Mouse (Mus musculus) kidney, adult 2 months (tissue): ENCODE measurements around the gene Ankfy1. TPM values are rescaled to one million over a fixed set of nuclear protein-coding genes. Genes with fewer than 3 reads are reported as not detected.
"Not testable (repeated sequence)": the region's sequence is repeated elsewhere in the genome, so short reads cannot be mapped to it uniquely, and the experiment has no call there.

Experiments
- DNase-seq: peaks from one replicate; pipeline ENCODE4 v3.0.0; 2021
- H3K27ac ChIP-seq: fragments of 200-500 bp; 2 replicates; pipeline ENCODE4 v1.5.1; 2012; ENCODE audit warnings: low read depth, low read length, control low read depth, inconsistent platforms; ENCODE audit not compliant: insufficient read depth
- H3K27me3 ChIP-seq: fragments of 200-500 bp; replicated peaks from 2 replicates; pipeline ENCODE4 v1.6.1; 2012; ENCODE audit warnings: mild to moderate bottlenecking, moderate library complexity, low read length, inconsistent platforms; ENCODE audit not compliant: control insufficient read depth, insufficient read depth
- H3K36me3 ChIP-seq: fragments of 200-500 bp; 2 replicates; pipeline ENCODE4 v1.6.1; 2012; ENCODE audit warnings: mild to moderate bottlenecking, moderate library complexity, low read length, inconsistent platforms; ENCODE audit not compliant: control insufficient read depth, insufficient read depth
- H3K4me1 ChIP-seq: fragments of 200-500 bp; 2 replicates; pipeline ENCODE4 v1.6.1; 2011; ENCODE audit warnings: low read length; ENCODE audit not compliant: control insufficient read depth, insufficient read depth
- H3K4me3 ChIP-seq: fragments of 200-500 bp; 2 replicates; pipeline ENCODE4 v1.5.1; 2011; ENCODE audit warnings: mild to moderate bottlenecking, low read depth, low read length, control low read depth; ENCODE audit not compliant: insufficient read depth
- CTCF ChIP-seq: fragments of 200-500 bp; conservative IDR thresholded peaks from 2 replicates; pipeline ENCODE4 v1.5.1; 2011; ENCODE audit warnings: low read depth, mild to moderate bottlenecking, control low read depth, low read length, moderate library complexity, mixed read lengths; ENCODE audit not compliant: insufficient read depth, insufficient read length
- POLR2A ChIP-seq: fragments of 200-500 bp; IDR thresholded peaks from one replicate; pipeline ENCODE4 v1.6.1; 2011; ENCODE audit warnings: low read depth, low read length, control low read depth
- WGBS: fragments of 180-500 bp; shearing (Covaris S2); methylation state at CpG from one replicate; pipeline ENCODE4 v1.1.7; 2018; 5-methylcytosine and 5-hydroxymethylcytosine counted together
- polyA plus RNA-seq: library from polyadenylated mRNA; depleted of rRNA; stranded (reverse); fragments of >200 nt; gene quantifications from 2 replicates; pipeline ENCODE4 v1.2.3, GENCODE M21; 2012

Gene Ankfy1
- polyA plus RNA-seq, 1 experiment: 25.9 TPM

DNA sequence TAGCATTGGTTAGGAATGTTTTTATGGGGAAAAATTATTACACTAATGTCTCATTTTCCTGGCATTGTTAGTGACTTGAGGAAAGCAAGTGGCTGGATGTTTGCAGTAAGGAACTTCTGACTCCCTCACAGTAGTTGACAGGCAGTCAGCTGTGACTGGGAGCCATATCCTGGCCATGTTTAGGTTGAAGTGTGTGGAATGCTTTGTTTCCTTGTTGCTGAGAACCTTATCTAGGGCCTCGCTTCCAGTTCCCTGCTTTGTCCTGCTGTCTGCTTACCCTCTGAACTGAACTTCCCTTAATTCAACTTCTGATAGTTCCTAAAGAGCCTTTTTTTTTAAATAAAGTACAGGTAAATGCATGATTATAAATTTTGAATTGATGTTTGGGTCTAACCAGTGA is 46.5 kb downstream of the Ankfy1 start:
- DNase-seq: no peak
- TF ChIP-seq CTCF: no peak
- no peak overlapping the region for H3K4me3 ChIP-seq
- no peak overlapping the region for H3K27ac ChIP-seq
- no peaks in the 10 kb centered on the region; the same call in 1 of the 2 replicates for H3K36me3 ChIP-seq
- 55% methylated on average over 1 of the region's 1 CpGs for WGBS
- H3K27me3 ChIP-seq: no peaks in the 10 kb centered on the region
- H3K4me1 ChIP-seq: no peaks in the 10 kb centered on the region

DNA sequence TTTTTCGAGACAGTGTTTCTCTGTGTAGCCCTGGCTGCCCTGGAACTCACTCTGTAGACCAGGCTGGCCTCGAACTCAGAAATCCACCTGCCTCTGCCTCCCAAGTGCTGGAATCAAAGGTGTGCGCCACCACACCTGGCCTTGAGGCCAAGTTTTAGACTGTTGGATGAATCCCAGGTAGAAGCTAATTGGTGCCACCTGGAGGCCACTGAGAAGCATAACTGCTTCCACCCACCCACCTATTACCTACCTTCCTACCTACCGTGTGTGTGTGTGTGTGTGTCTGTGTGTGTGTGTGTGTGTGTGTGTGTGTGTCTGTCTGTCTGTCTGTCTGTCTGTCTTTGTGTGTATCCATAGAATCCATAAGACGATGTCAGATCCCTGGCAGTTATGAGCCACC is 47.7 kb downstream of the Ankfy1 start:
- not testable (repeated sequence) for H3K4me1 ChIP-seq, H3K36me3 ChIP-seq, H3K27ac ChIP-seq, H3K4me3 ChIP-seq, H3K27me3 ChIP-seq
- TF ChIP-seq CTCF: peak; percentile 56
- peak; percentile 14 for DNase-seq
- WGBS: 89% methylated on average over 5 of the region's 5 CpGs

GRCm38 (mm10) chr11:72739048-72739447 is 49.2 kb downstream of the Ankfy1 start:
- Histone ChIP-seq H3K27ac (no peak overlapping the region), H3K36me3 (no peaks in the 10 kb centered on the region; the same call in none of the 2 replicates), H3K4me3 (no peak overlapping the region), H3K4me1 (no peaks in the 10 kb centered on the region), H3K27me3 (no peaks in the 10 kb centered on the region)
- no peak for DNase-seq
- no peak for TF ChIP-seq CTCF
- no peak for TF ChIP-seq POLR2A
- WGBS: 90% methylated on average over 1 of the region's 1 CpGs

DNA sequence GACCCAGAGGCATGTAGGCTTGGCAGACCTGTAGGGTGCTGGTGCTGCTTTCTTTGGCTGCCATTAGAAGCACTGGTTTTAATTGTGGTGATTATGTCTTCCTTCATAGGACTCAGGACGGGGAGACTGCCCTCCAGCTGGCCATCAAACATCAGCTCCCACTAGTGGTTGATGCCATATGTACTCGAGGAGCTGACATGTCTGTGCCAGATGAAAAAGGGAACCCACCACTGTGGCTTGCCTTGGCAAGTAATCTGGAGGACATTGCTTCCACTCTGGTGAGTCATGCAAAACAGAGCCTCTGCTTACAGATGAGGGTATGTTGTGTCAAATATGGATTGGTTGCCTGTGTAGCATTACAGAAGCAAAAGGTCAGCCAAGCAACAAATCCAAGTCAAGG is 62.1 kb downstream of the Ankfy1 start:
- no peaks in the 10 kb centered on the region for H3K4me1 ChIP-seq
- no peak; the same call in 1 of the 2 replicates for TF ChIP-seq CTCF
- TF ChIP-seq POLR2A: no peak
- H3K27me3 ChIP-seq: no peaks in the 10 kb centered on the region
- 30% methylated on average over 2 of the region's 2 CpGs for WGBS
- H3K36me3 ChIP-seq: peaks cover 23% of the 10 kb centered on the region
- H3K4me3 ChIP-seq: no peak overlapping the region
- no peak overlapping the region for H3K27ac ChIP-seq
- no peak for DNase-seq

GRCm38 (mm10) chr11:72758316-72758715 is 68.5 kb downstream of the Ankfy1 start:
- Histone ChIP-seq H3K27me3 (no peaks in the 10 kb centered on the region), H3K4me1 (no peaks in the 10 kb centered on the region), H3K27ac (no peak overlapping the region), H3K36me3 (peaks cover 5% of the 10 kb centered on the region), H3K4me3 (no peak overlapping the region)
- TF ChIP-seq POLR2A (no peak), CTCF (no peak)
- no peak for DNase-seq
- 96% methylated on average over 5 of the region's 5 CpGs for WGBS

- 80% methylated on average over 6 of the region's 6 CpGs for WGBS
- H3K4me1 ChIP-seq: no peaks in the 10 kb centered on the region
Measured at GRCm38 (mm10) chr11:72759581-72759980, 69.8 kb downstream of the Ankfy1 start.

GRCm38 (mm10) chr11:72760781-72761180 is 71.0 kb downstream of the Ankfy1 start:
- Histone ChIP-seq H3K36me3 (peaks cover 5% of the 10 kb centered on the region), H3K27ac (no peak overlapping the region), H3K4me1 (no peaks in the 10 kb centered on the region), H3K4me3 (no peak overlapping the region), H3K27me3 (no peaks in the 10 kb centered on the region)
- 85% methylated on average over 1 of the region's 1 CpGs for WGBS
- TF ChIP-seq CTCF (no peak), POLR2A (no peak)
- no peak for DNase-seq

More at GRCm38 (mm10) chr11:72759581-72759980, 69.8 kb downstream of the Ankfy1 start:
- DNase-seq: no peak
- Histone ChIP-seq H3K4me3 (no peak overlapping the region), H3K36me3 (peaks cover 5% of the 10 kb centered on the region), H3K27ac (no peak overlapping the region), H3K27me3 (no peaks in the 10 kb centered on the region)
- TF ChIP-seq CTCF: no peak
- TF ChIP-seq POLR2A: no peak

- Histone ChIP-seq H3K27me3 (no peaks in the 10 kb centered on the region), H3K36me3 (peaks cover 2% of the 10 kb centered on the region), H3K27ac (no peak overlapping the region), H3K4me1 (no peaks in the 10 kb centered on the region), H3K4me3 (no peak overlapping the region)
- DNase-seq: no peak
- TF ChIP-seq CTCF: no peak
- WGBS: 74% methylated on average over 4 of the region's 4 CpGs
Measured at GRCm38 (mm10) chr11:72764270-72764669, 74.5 kb downstream of the Ankfy1 start.
